Mouse (Mus musculus) spleen, adult 2 months (tissue): ENCODE data around the gene Angptl4.

Experiments
- CTCF ChIP-seq: fragments of 200-500 bp; IDR thresholded peaks from 2 replicates; pipeline ENCODE4 v1.5.1; 2011; ENCODE audit warnings: mild to moderate bottlenecking, inconsistent platforms; ENCODE audit not compliant: insufficient read depth, insufficient read length, insufficient replicate concordance; ENCODE audit errors: extremely low read depth
- POLR2A ChIP-seq: fragments of 200-500 bp; IDR thresholded peaks from 2 replicates; pipeline ENCODE4 v1.6.1; 2011; ENCODE audit warnings: low read depth, low read length, inconsistent platforms

DNA sequence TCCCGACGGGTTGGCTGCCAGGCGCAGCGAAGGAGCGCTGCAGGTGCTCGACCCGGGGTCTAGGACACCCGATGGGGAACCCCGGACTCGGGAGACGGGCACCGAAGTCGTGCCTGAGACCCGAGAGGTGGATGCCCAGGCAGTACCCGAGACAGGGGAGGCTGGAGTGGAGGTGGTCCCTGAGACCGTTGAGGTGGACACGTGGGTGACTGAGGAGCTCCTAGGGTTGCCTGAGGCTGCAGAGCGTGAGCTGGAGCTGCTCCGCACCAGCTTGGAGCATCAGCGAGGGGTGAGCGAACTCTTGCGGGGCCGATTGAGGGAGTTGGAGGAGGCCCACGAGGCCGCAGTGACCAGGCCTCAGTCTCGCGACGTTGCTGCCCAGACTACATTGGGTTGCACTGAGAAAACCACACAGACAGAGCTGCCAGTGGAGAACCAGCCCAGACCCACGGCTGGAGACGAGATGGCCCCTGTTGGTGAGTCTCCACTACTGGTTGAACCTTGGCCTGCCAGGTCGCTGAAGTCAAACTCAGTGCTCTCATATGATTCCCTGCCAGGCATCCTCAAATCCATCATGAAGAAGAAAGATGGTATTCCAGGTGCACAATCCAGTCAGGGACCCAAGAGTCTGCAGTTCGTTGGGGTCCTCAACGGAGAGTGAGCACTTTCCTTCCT is 36.5 kb upstream of the Angptl4 start:
- TF ChIP-seq CTCF (no peak), POLR2A (no peak)
